Mouse (Mus musculus) fat pad, adult 2 months (tissue): Measurements from ENCODE around the gene Nckap5l.

Source experiments
- DNase-seq: peaks from one replicate; pipeline ENCODE4 v3.0.0-alpha.2; 2011; ENCODE audit warnings: low read depth, low spot score; ENCODE audit errors: extremely low read depth

Gene Nckap5l

DNA sequence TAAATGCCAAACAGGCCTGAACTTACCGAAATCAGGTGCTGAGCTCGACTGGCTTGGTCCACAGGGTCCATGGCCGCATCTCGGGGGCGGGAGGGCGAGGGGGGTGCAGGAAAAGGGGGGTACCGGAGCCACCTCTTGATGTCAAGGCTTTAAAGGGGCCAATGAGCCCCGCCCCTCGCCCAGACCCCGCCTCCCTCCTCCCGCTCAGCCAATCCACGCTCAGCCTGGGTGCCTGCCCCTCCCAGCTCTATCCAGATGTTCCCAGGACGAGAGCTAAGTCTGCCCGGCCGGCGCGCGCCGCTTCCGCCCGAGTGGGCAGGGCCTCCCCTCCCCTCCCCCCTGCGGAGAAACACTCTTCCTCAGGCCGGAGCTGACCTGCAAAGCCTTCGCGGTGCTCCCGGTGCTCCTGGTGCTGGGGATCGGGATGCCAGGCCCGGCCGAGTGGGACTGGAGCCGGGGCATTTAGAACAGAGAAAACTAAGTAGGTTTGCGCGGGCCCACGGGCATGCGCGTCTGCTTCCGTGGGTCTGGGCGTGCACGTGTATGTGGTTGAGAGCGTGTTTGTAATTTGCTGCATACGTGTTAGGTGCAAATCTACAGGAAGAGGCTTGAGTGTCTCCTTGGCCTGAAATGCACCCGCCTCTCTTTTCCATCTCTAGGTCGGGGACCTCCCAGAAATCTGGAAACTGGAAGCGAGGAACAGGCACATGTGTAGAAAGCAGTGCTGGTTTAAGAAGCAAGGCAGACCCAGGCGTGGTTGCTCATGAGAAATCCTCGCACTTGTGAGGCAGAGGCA is at the start of gene Nckap5l:
Gene Nckap5l, minus strand, starts transcription at position 143 of the 796 bp plus-strand sequence.
- DNase-seq = no peak

DNA sequence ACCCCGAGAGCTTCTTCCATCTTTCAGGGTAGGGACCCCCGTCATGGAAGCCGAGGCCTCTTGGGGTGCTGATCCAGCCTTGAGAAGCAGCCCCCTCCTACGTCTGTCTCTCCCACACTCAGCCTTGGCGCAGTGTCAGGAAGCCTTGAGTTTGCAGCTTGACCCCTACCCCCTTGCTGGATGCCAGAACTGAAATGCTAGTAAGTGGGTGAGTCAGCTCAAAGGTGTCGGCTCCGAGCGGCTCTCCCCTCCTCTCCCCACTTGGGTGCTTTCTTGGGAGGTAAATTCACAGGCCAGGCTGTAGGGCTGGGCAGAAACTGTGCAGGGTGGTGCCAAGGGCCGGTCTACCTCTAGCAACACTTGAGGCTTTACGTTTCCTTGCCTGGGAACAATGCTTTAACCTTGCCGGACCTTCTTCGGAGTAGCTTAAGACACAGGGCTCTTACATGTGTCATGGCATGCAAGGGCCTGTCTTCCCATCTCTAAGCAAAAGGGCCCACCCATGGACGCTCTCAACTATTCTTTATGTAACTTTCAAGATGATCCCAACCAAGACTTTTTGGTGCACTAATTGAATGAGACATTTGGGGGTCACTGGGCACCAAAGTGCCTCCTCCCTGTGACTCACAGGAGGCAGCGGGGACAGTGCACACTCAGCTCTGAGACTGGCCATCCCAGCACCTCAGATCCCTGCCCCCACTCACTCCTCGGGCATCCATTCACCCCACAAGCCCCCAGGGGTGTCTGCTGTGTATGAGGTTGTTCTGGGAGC is 48.0 kb upstream of the Nckap5l start:
- DNase-seq = no peak

DNA sequence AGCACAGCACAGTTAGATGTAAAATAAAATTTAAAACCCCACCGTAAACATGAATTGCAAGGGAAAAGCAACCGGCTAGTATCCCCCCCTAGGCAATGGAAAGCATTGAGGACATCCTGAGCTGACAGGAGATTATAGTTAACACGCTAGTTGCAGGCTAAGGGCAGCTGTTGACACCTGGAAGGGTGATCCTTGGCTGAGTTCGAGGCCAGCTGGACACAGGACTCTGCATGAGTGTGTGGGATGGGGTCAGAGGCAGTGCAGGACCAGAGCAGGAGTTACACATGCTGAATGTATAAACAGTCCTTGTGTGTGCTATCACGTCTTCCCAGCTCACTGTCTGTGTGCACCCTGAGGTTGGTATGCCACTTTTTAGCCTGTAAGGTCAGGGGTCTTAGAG is 45.7 kb upstream of the Nckap5l start:
- no peak for DNase-seq

DNA sequence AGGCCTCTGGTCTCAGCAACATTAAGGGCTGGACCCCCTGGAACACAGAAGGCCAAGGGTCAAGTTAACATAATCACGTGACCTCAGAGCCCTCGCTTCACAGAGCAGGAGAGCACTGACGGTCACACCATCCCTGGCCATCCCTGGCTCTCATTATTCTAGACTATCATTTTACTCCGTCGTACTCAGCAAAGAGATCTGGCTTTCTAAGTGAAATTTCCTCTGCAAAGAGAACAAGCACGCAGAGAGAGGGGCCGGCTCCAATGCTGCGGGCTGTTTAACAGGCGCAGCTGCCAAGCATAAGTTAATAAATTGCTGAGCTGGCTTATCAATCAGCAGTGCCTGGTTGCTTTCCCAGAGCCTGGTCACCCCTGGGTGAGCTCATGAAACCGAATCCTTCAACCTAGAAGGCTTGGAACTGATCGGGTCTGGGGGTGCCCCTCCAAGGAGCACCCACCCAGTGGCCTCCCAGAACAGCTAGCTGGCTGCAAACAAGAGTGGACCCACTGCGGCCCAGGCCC is 44.8 kb upstream of the Nckap5l start:
- no peak for DNase-seq

DNA sequence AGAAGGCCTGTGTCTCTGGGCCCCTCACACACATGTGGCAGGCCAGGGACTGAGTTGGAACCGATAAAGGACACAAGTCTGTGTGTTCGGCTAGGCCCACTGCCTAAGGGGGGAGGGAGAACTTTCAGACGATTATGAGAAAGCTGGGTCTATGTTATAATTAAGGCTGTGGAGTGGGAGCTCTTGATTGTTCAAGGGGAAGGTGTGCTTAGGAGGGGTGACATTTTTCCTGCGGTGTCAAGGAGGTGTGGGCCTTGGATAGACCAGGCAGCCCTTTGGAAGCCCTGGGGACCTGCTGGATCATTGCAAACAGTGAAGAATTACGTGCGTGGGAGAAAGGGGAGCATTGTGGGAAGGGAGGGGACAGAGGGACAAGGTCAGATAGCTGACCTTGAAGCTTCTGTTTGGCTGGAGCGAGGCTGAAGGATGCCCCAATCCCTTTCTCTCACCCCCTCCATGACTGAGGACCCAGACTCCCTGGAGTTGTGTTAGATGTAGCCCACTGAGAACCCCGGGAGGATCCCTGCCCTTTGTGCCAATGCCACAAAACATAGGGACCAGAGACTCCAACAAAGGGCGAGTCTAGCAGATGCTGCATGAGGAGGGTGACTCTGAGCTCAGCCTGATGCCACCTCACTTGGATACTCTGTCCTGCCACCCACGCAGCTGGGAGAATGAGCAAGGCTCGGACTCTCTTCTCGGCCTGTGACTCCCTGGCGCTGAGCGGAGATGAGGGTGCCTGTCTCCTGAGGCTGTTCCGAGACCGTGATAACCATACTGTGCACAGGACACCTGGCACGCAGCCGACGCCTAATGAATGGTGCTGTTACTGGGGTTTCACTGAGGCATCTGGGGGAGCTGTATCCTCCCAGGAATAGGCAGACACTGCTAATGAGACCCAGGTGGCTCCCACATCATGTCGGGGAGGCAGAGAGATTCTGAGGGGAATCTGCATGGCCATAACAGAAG is 44.0 kb upstream of the Nckap5l start:
- DNase-seq = no peak

DNA sequence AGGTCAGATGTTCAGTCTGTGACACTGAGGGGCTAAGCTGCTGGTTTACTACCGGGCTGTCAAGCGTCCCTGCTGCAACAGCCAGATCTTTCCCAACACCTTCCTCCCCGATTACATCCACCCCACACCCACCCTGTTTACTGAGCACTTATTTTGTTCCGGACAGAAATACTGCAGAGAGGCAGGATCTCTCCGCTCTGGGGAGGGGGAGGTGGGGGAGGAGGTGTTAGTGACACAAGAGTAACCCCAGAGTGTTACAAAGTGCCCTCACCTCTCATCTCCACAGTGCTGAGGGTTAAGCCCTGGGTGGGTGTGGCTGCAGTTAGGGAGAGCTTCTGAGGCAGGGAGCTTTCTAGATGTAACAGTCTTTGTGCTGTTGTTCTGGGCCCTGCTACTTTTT is 42.8 kb upstream of the Nckap5l start:
- no peak for DNase-seq

DNA sequence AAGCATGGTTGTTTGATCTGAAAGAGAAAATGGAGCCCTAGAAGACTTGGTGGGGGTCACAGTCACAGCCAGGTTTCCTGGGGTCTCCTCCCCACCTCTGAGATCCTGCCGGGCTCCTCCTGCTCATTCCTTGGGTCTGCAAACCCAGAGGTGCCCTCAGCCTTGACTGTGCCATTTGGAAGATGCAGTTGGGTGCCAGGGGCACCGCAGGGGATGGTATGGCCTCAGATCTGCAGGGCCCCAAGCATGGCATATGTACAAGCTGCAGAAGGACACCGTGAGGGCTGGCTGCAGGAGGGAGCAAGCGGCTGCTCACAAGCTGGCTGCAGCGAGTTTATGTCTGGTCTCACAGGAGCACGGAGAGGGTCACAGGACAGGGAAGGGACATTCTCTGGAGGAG is 42.2 kb upstream of the Nckap5l start:
- DNase-seq = no peak

DNA sequence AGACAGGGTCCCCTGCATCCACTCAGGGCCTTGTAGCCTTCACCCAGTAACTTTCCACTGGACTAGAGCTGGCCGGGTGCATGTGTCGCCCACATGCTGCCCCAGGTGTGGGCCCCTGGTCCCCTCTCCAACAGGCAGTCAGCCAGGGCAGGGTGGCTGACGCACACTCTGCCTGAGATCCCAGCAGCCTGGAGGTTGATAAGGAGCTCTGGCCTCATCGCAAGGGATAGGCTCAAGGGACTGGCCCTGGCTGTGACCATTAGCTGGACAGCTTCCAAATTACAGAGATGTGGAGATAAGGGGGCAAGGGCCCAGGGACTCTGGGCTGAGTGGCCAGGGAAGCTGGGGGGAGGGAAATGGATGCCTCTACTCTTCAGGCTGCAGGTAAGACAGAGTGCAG is 41.2 kb upstream of the Nckap5l start:
- no peak for DNase-seq

DNA sequence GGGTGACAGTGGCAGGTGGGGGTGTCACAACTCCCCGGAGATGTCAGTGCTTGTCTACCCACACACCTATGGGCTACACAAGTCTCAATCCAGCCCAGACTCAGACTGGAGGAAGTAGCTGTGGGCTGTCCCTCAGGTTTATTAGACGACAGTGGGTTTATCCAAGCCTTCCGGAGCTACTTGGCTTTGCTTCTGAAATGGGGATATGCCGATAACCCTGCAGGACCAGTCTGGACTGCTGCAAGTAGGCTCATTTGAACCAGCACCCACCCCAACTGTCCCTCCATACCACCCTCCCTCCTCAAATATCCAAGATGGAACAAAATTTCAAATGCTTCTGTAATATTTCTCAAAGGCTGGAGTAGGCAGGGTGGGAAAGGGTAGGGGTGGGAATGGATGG is 40.8 kb upstream of the Nckap5l start:
- no peak for DNase-seq

DNA sequence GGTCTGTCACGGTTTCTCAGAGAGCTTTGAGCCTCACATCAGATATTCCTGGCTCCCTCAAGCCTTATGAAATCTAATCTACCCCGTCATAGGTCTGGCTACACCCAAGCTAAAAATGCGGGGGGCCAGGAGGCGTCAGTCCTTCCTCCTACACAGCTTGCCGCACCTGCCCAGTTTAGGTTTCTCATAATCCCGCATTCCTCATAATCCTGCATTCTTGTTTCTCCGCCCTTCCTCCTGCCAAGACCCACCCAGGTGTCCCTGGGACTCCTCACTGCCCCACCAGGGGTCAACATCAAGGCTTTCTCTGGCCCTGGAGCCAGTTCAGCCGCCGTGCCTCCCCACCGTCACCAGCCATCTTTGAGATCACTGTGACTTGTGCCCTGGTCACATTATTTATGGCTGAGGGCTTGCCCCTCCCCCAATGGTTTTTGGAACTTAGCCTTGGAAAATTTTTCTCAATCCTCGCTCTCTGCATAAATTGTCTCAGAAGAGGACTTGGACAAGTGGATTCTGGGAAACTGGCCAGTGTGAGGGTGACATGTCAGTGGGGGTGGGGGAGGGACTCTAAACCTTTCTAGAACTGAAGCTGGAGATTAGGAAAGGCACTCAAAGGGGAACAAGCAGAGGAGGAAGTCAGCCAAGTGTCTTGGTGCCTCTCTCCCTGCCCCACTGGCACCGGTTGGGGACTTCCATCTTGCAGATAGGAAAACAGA is 40.1 kb upstream of the Nckap5l start:
- DNase-seq = no peak

DNA sequence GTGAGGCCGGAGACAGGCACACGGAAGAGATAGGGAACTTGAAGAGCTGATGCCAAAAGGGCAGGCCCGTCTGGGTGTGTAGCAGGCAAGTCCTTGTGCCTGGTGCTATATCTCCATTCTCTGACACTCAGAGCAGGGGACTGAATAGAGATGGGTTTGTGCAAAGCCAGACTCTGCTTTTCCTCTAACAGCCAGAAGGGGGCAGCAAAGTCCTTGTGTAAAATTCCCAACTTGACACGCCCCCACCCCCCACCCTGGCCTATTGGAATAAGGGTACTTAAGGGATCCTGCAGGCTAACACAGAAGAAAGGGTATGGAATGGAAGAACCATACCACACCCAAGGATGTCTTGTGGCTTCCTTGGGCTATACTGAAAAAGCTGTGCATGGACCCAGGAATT is 39.5 kb upstream of the Nckap5l start:
- no peak for DNase-seq

DNA sequence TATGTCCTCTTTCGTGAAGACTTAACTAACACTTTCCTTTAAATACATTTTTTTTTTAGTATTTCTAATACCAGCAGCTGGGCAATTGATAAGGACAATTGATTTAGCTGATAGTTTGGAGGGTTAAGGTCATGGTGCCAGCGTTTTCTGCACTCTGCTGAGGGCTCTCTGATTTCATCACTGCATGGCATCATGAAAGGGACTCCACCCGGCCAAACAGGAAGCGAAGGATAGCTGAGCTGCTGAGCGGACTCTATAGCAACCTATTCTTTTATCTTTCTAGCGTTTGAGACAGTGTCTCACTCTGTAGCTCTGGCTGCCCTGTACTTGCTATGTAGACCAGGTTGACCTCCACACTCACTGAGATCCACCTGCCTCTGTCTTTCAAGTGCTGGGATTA is 27.2 kb upstream of the Nckap5l start:
- DNase-seq = no peak

DNA sequence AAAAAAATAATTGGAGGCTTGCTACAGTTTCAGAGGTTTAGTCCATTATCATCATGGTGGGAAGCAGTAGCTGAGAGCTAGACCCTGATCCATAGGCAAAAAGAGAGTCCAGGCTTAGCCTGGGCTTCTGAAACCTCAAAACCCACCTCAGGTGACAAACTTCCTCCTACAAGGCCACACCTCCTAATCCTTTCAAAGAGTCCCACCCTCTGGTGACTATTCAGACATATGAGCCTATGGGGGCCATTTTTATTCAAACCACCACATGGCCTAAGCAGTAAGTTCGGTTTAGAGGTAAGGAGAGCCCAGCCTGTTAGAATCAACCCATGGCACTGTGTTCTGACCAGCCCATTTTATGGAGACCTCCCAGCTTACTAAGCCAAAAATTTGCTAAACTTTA is 18.3 kb upstream of the Nckap5l start:
- DNase-seq = no peak

DNA sequence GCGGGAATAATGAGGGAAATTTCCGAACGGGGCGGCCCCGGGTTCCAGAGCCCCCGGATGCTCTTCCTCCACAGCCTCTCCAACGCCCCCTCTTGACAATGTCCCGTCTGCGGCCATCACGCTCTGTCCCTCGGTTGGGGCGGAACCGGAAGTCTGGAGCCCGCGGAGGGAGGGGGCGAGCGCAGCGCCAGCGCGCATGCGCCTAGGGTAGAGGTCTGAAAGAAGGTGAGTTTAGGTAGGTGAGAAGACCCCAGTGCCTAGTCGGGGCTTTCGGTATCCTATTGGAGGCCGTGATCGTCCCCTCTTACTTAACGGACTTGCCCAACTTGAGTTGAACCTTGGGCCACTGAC is 17.0 kb upstream of the Nckap5l start, which contains the start of gene Bcdin3d:
Gene Bcdin3d, minus strand, starts transcription at position 155 of the 351 bp plus-strand sequence.
- DNase-seq = no peak

DNA sequence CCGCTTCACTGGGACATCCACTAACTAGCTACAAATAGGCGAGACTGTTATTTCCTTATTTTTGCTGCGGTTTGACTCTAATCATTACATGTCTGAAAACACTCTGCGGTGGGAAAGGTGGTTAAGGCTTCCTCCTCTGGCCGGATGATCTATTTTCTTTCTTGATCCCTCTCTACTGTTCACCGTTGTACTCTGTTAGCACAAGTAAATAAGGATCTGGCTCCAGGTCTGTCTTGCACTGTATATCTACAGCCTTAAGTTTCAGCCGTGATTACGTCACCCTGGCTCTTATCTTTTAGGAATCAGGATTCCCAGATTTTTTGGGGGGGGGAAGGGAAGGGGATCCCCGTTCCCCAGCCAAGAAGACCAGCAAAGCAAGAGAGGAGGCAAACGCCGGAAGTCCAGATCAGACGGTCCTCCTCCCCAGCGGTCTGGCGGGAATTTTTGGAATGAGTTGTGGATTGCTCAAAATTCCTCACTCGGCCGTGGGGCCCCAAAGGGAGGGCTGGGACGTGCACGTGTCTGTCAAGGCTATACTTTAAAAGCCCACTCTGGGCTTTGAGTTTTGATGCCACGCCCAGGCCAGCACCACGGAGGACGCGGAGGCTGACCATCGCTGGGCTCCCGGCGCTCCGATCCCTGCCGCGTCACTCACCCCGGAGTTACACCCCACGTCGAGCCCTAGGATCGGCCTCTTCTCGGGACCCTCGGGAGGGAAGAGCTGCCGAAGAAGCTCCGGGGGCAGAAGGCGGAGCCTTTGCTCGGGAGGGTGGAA is 16.4 kb upstream of the Nckap5l start:
- DNase-seq = no peak

DNA sequence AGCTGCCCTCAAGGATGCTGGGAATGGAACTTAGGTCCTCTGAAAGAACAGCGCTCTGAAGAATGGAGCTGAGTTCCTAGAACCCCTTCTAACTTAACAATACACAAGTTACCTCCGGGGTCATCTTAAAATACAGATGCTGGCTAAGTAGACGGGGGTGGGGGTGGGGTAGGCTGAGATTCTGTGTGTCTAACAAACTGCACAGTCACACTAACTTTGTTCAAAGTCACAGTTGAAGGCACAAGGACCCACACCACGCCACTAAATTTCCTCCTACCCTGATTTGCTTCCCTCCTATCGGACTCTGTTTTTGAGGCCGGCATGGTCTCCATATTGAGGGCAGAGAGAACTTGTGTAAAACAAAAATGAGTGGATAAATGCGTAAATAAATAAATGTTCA is 15.4 kb upstream of the Nckap5l start:
- DNase-seq = no peak

DNA sequence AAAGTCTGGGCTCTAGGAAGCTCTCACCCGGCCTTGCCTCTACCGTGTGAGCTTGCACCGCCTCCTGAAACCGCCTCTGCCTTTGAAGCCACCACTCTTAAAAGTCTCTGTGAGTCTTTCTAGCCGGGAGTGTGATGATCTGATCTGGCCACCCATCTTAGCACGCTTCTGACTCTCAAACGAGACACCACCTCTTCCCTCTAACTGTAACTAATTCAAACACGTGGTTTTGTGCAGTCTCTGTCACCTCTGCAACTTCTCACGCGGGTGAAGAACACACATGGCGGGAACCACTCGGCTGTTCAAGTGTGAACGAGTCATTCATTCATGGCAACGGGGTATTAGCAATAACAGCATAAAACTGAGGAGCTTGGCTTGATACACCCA is 14.1 kb upstream of the Nckap5l start:
- DNase-seq = no peak

DNA sequence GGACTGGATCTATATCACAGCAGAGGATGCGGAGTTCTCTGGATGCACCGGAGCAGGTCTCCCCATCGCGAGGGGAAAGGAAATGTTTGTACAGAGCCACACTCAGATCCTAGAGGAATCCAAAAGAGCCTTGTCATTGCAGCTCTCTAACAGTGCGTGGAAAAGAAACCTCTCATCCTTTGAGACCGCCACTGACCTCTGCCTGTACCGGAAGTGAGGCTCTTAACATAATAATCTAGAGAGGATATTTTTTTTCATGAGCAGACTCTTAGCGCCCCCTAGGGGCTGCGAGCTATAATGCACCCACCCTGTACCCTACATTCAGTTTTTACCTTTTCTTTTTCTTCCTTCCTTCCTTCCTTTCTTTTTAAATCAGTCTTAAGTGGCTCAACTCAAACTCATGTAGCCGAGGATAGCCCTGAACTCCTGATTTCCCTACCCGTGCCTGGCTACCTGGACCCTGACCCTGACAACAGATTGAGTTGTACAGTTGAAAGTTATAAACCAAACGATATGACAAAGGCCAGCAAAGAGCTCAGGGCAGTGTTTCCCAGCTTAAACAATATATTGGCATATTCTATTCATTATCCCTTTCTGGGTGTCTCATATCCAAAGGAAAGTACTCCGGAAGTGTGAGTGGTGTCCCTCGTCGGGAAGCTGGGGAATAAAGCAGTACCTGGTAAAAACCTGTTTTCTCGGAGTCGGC is 13.6 kb upstream of the Nckap5l start:
- no peak for DNase-seq

DNA sequence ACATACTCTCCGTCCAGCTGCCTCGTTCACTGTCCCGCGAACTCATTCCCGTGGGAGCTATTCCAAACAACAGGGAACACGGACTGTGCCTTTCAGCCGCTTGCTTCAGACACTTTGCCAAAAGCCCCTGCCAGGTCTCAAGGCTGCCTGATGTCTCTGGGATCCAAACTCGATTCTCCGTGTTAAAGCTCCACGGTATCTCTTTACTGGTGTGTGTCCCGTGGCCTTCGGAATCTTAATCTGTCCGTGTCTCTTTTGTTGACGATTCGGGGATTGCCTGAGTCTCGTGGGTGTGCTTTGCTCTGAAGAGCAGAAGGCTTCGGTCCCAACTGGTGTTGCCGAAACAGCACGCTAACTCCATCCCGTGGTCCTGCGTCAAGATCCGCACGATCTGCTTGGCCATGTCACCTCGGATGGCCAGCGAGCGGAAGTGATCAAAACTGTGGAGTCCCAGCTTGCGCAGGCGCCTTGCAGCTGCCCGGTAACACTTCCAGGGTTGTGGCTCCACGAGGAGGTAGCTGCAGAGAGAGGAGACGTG is 12.7 kb upstream of the Nckap5l start:
- no peak for DNase-seq
